Mouse (Mus musculus) kidney, adult 2 months (tissue): ENCODE measurements around the gene Dusp3. TPM values are rescaled to one million over a fixed set of nuclear protein-coding genes. Genes with fewer than 3 reads are reported as not detected.
A peak's percentile ranks its signal among the peaks of the same experiment; 100 is the strongest.

Experiments
- DNase-seq: peaks from one replicate; pipeline ENCODE4 v3.0.0; 2021
- H3K27ac ChIP-seq: fragments of 200-500 bp; 2 replicates; pipeline ENCODE4 v1.5.1; 2012; ENCODE audit warnings: low read depth, low read length, control low read depth, inconsistent platforms; ENCODE audit not compliant: insufficient read depth
- H3K27me3 ChIP-seq: fragments of 200-500 bp; replicated peaks from 2 replicates; pipeline ENCODE4 v1.6.1; 2012; ENCODE audit warnings: mild to moderate bottlenecking, moderate library complexity, low read length, inconsistent platforms; ENCODE audit not compliant: control insufficient read depth, insufficient read depth
- H3K36me3 ChIP-seq: fragments of 200-500 bp; 2 replicates; pipeline ENCODE4 v1.6.1; 2012; ENCODE audit warnings: mild to moderate bottlenecking, moderate library complexity, low read length, inconsistent platforms; ENCODE audit not compliant: control insufficient read depth, insufficient read depth
- H3K4me1 ChIP-seq: fragments of 200-500 bp; 2 replicates; pipeline ENCODE4 v1.6.1; 2011; ENCODE audit warnings: low read length; ENCODE audit not compliant: control insufficient read depth, insufficient read depth
- H3K4me3 ChIP-seq: fragments of 200-500 bp; 2 replicates; pipeline ENCODE4 v1.5.1; 2011; ENCODE audit warnings: mild to moderate bottlenecking, low read depth, low read length, control low read depth; ENCODE audit not compliant: insufficient read depth
- CTCF ChIP-seq: fragments of 200-500 bp; conservative IDR thresholded peaks from 2 replicates; pipeline ENCODE4 v1.5.1; 2011; ENCODE audit warnings: low read depth, mild to moderate bottlenecking, control low read depth, low read length, moderate library complexity, mixed read lengths; ENCODE audit not compliant: insufficient read depth, insufficient read length
- POLR2A ChIP-seq: fragments of 200-500 bp; IDR thresholded peaks from one replicate; pipeline ENCODE4 v1.6.1; 2011; ENCODE audit warnings: low read depth, low read length, control low read depth
- WGBS: fragments of 180-500 bp; shearing (Covaris S2); methylation state at CpG from one replicate; pipeline ENCODE4 v1.1.7; 2018; 5-methylcytosine and 5-hydroxymethylcytosine counted together
- polyA plus RNA-seq: library from polyadenylated mRNA; depleted of rRNA; stranded (reverse); fragments of >200 nt; gene quantifications from 2 replicates; pipeline ENCODE4 v1.2.3, GENCODE M21; 2012

Dusp3 gene
- polyA plus RNA-seq, 1 experiment = 67.8 TPM

- Histone ChIP-seq H3K36me3 (no peaks in the 10 kb centered on the region; the same call in 1 of the 2 replicates), H3K4me1 (peaks cover 3% of the 10 kb centered on the region; the same call in 1 of the 2 replicates), H3K27ac (no peak overlapping the region), H3K4me3 (no peak overlapping the region), H3K27me3 (no peaks in the 10 kb centered on the region)
- 93% methylated on average over 7 of the region's 7 CpGs for WGBS
- 0 out of 2 replicates have a peak, but pooled peaks have one; percentile 5 for TF ChIP-seq CTCF
- no peak for TF ChIP-seq POLR2A
- DNase-seq = no peak
Observed at GRCm38 (mm10) chr11:101976949-101977348, 9.9 kb downstream of the Dusp3 start.

- DNase-seq = peak; percentile 25
- Histone ChIP-seq H3K27me3 (no peaks in the 10 kb centered on the region), H3K4me1 (peaks cover 3% of the 10 kb centered on the region; the same call in 1 of the 2 replicates), H3K27ac (no peak overlapping the region), H3K4me3 (no peak overlapping the region), H3K36me3 (no peaks in the 10 kb centered on the region; the same call in 1 of the 2 replicates)
- 61% methylated on average over 9 of the region's 9 CpGs for WGBS
- no peak for TF ChIP-seq POLR2A
- peak; percentile 61 for TF ChIP-seq CTCF
Observed at GRCm38 (mm10) chr11:101974923-101975322, 11.9 kb downstream of the Dusp3 start.

- Histone ChIP-seq H3K4me3 (no peak overlapping the region), H3K4me1 (peaks cover 3% of the 10 kb centered on the region; the same call in 1 of the 2 replicates), H3K27me3 (no peaks in the 10 kb centered on the region), H3K36me3 (no peaks in the 10 kb centered on the region; the same call in 1 of the 2 replicates), H3K27ac (no peak overlapping the region)
- DNase-seq = no peak
- no peak for TF ChIP-seq CTCF
- no peak for TF ChIP-seq POLR2A
- 71% methylated on average over 6 of the region's 6 CpGs for WGBS
Observed at GRCm38 (mm10) chr11:101974181-101974580, 12.6 kb downstream of the Dusp3 start.

- TF ChIP-seq CTCF (no peak), POLR2A (no peak)
- Histone ChIP-seq H3K27me3 (no peaks in the 10 kb centered on the region), H3K27ac (no peak overlapping the region), H3K4me3 (no peak overlapping the region), H3K36me3 (no peaks in the 10 kb centered on the region; the same call in 1 of the 2 replicates), H3K4me1 (peaks cover 3% of the 10 kb centered on the region; the same call in 1 of the 2 replicates)
- 85% methylated on average over 9 of the region's 9 CpGs for WGBS
- no peak for DNase-seq
Observed at GRCm38 (mm10) chr11:101973496-101973895, 13.3 kb downstream of the Dusp3 start.

GRCm38 (mm10) chr11:101972651-101973050 is 14.2 kb downstream of the Dusp3 start:
- Histone ChIP-seq H3K4me1 (0 out of 2 replicates have a peak, but pooled peaks cover under 1% of the 10 kb centered on the region), H3K27ac (no peak overlapping the region), H3K27me3 (no peaks in the 10 kb centered on the region), H3K36me3 (no peaks in the 10 kb centered on the region; the same call in 1 of the 2 replicates), H3K4me3 (no peak overlapping the region)
- no peak for DNase-seq
- WGBS = 96% methylated on average over 5 of the region's 5 CpGs
- TF ChIP-seq CTCF (no peak), POLR2A (no peak)

- H3K4me3 ChIP-seq = no peak overlapping the region
- H3K27me3 ChIP-seq = no peaks in the 10 kb centered on the region
- H3K4me1 ChIP-seq = no peaks in the 10 kb centered on the region
- TF ChIP-seq POLR2A (no peak), CTCF (no peak)
- WGBS = 74% methylated on average over 3 of the region's 3 CpGs
- H3K27ac ChIP-seq = no peak overlapping the region
- H3K36me3 ChIP-seq = no peaks in the 10 kb centered on the region; the same call in 1 of the 2 replicates
- no peak for DNase-seq
Observed at GRCm38 (mm10) chr11:101972097-101972496, 14.7 kb downstream of the Dusp3 start.

GRCm38 (mm10) chr11:101971410-101971809 is 15.4 kb downstream of the Dusp3 start:
- Histone ChIP-seq H3K4me3 (no peak overlapping the region), H3K27me3 (no peaks in the 10 kb centered on the region), H3K27ac (no peak overlapping the region), H3K36me3 (no peaks in the 10 kb centered on the region; the same call in 1 of the 2 replicates), H3K4me1 (no peaks in the 10 kb centered on the region)
- peak; percentile 65 for TF ChIP-seq CTCF
- TF ChIP-seq POLR2A = no peak
- WGBS = 51% methylated on average over 3 of the region's 3 CpGs
- peak; percentile 48 for DNase-seq
